Mouse (Mus musculus) midbrain, postnatal 0 days (tissue): ENCODE data around the gene Mllt11. TPM values are rescaled to one million over a fixed set of nuclear protein-coding genes. Genes with fewer than 3 reads are reported as not detected.

Experiments used
- ATAC-seq: fragments of 200-750 bp; cut with Nextera tagmentation; 2 replicates; pipeline ENCODE4 v1.8.0; 2017; ENCODE audit warnings: moderate number of reproducible peaks, mild to moderate bottlenecking, moderate TSS enrichment, moderate library complexity; ENCODE audit not compliant: low FRiP score
- DNase-seq: peaks from one replicate; pipeline ENCODE4 v3.0.0-alpha.2; 2015; ENCODE audit warnings: low spot score
- H3K27ac ChIP-seq: fragments of 300-500 bp; sonication (generic); 2 replicates; pipeline ENCODE4 v1.5.1; 2014; ENCODE audit warnings: low read depth, mild to moderate bottlenecking, low read length, mixed read lengths
- H3K27me3 ChIP-seq: fragments of 300-500 bp; sonication (generic); 2 replicates; pipeline ENCODE4 v1.6.1; 2014; ENCODE audit warnings: low read length, control low read depth, mixed read lengths; ENCODE audit not compliant: insufficient read depth
- H3K36me3 ChIP-seq: fragments of 300-500 bp; sonication (generic); 2 replicates; pipeline ENCODE4 v1.6.1; 2014; ENCODE audit warnings: low read length, control low read depth, mixed read lengths; ENCODE audit not compliant: insufficient read depth
- H3K4me1 ChIP-seq: fragments of 300-500 bp; sonication (generic); 2 replicates; pipeline ENCODE4 v1.6.1; 2014; ENCODE audit warnings: mild to moderate bottlenecking, control low read depth, antibody characterized with exemption, low read length, mixed read lengths; ENCODE audit not compliant: insufficient read depth
- H3K4me2 ChIP-seq: fragments of 300-500 bp; sonication (generic); 2 replicates; pipeline ENCODE4 v1.6.1; 2014; ENCODE audit warnings: low read depth, mild to moderate bottlenecking, low read length, mixed read lengths; ENCODE audit not compliant: poor library complexity, severe bottlenecking
- H3K4me3 ChIP-seq: fragments of 300-500 bp; sonication (generic); 2 replicates; pipeline ENCODE4 v1.5.1; 2014; ENCODE audit warnings: low read depth, mild to moderate bottlenecking, low read length, moderate library complexity
- H3K9ac ChIP-seq: fragments of 300-500 bp; sonication (generic); replicated peaks from 2 replicates; pipeline ENCODE4 v1.6.1; 2014; ENCODE audit warnings: mild to moderate bottlenecking, low read length, moderate library complexity, mixed read lengths; ENCODE audit not compliant: poor library complexity, severe bottlenecking
- H3K9me3 ChIP-seq: fragments of 300-500 bp; sonication (generic); 2 replicates; pipeline ENCODE4 v1.6.1; 2016; ENCODE audit warnings: low read length, control low read depth
- CTCF ChIP-seq: IDR thresholded peaks from 2 replicates; pipeline ENCODE4 v1.5.1; 2016; ENCODE audit warnings: antibody characterized with exemption, mild to moderate bottlenecking
- WGBS: fragments of 180-500 bp; shearing (Covaris S2); extraction: QIAGEN DNeasy Blood & Tissue Kit; methylation state at CpG from one replicate; pipeline ENCODE4 v1.1.7; 2014; 5-methylcytosine and 5-hydroxymethylcytosine counted together
- polyA plus RNA-seq: library from polyadenylated mRNA; unstranded; fragments of >200 nt; fragmentation: Nextera tagmentation; extraction: Ambion mirVana; gene quantifications from 2 replicates; pipeline ENCODE4 v1.2.1, GENCODE M21; 2015
- total RNA-seq: library from RNA; depleted of rRNA; stranded (reverse); fragments of >200 nt; gene quantifications from 2 replicates; pipeline ENCODE4 v1.2.3, GENCODE M21; 2014

Gene Mllt11
- total and polyA plus RNA-seq, 2 experiments from 2014 or later = 367 to 738 TPM

- peak overlapping the region; percentile 31; the same call in 1 of the 2 replicates for H3K4me2 ChIP-seq
- H3K9me3 ChIP-seq = no peaks in the 10 kb centered on the region
- ATAC-seq (no peak), DNase-seq (peak; percentile 46)
- 23% methylated on average over 6 of the region's 6 CpGs for WGBS
- H3K27me3 ChIP-seq = no peaks in the 10 kb centered on the region
- no peak overlapping the region for H3K27ac ChIP-seq
- peak overlapping the region; percentile 9 for H3K4me3 ChIP-seq
- no peak for TF ChIP-seq CTCF
- peaks cover 14% of the 10 kb centered on the region; the same call in 1 of the 2 replicates for H3K4me1 ChIP-seq
- H3K36me3 ChIP-seq = peaks cover 22% of the 10 kb centered on the region; the same call in 1 of the 2 replicates
- no peak overlapping the region for H3K9ac ChIP-seq
These were observed 7.7 kb downstream of the Mllt11 start for GRCm38 (mm10) chr3:95224295-95224694.

- no peaks in the 10 kb centered on the region for H3K27me3 ChIP-seq
- H3K4me3 ChIP-seq = no peak overlapping the region
- peaks cover 23% of the 10 kb centered on the region; the same call in 1 of the 2 replicates for H3K36me3 ChIP-seq
- TF ChIP-seq CTCF = no peak
- no peak for ATAC-seq
- DNase-seq = no peak
- no peaks in the 10 kb centered on the region for H3K9me3 ChIP-seq
- H3K27ac ChIP-seq = no peak overlapping the region
- 97% methylated on average over 2 of the region's 2 CpGs for WGBS
- H3K4me2 ChIP-seq = no peak overlapping the region
- no peak overlapping the region for H3K9ac ChIP-seq
- peaks cover 14% of the 10 kb centered on the region; the same call in 1 of the 2 replicates for H3K4me1 ChIP-seq
These were observed 8.9 kb downstream of the Mllt11 start for GRCm38 (mm10) chr3:95223041-95223440.

- Histone ChIP-seq H3K36me3 (peaks cover 29% of the 10 kb centered on the region; the same call in 1 of the 2 replicates), H3K4me3 (no peak overlapping the region; the same call in 1 of the 2 replicates), H3K27ac (no peak overlapping the region), H3K4me1 (no peaks in the 10 kb centered on the region), H3K9ac (no peak overlapping the region), H3K9me3 (no peaks in the 10 kb centered on the region), H3K4me2 (peak overlapping the region; percentile 67; the same call in 1 of the 2 replicates), H3K27me3 (no peaks in the 10 kb centered on the region)
- DNase-seq = no peak
- TF ChIP-seq CTCF = peak; percentile 3; the same call in 1 of the 2 replicates
- WGBS = 83% methylated on average over 6 of the region's 6 CpGs
- no peak for ATAC-seq
These were observed 13.4 kb downstream of the Mllt11 start for GRCm38 (mm10) chr3:95218466-95219137.

GRCm38 (mm10) chr3:95217255-95218134, 14.5 kb downstream of the Mllt11 start, which contains the start of gene Gabpb2:
Gene Gabpb2 (minus strand): TSS chr3:95217916.
- peak; percentile 91 for ATAC-seq
- peak within 1 kb of the TSS; percentile 67 for H3K4me2 ChIP-seq

GRCm38 (mm10) chr3:95216655-95217254, 15.2 kb downstream of the Mllt11 start:
- peaks cover 19% of the 10 kb centered on the region; the same call in 1 of the 2 replicates for H3K36me3 ChIP-seq
- DNase-seq (no peak), ATAC-seq (no peak; the same call in 1 of the 2 replicates)
- H3K4me3 ChIP-seq = peak overlapping the region; percentile 63
- H3K4me2 ChIP-seq = peak overlapping the region; percentile 67
- H3K4me1 ChIP-seq = no peaks in the 10 kb centered on the region
- WGBS = 20% methylated on average over 4 of the region's 4 CpGs
- H3K27ac ChIP-seq = peak overlapping the region; percentile 96
- no peaks in the 10 kb centered on the region for H3K9me3 ChIP-seq
- no peaks in the 10 kb centered on the region for H3K27me3 ChIP-seq
- peak overlapping the region; percentile 87; the same call in 1 of the 2 replicates for H3K9ac ChIP-seq
- no peak for TF ChIP-seq CTCF

More at GRCm38 (mm10) chr3:95217255-95218134, 14.5 kb downstream of the Mllt11 start, which contains the start of gene Gabpb2:
- Histone ChIP-seq H3K27me3 (no peaks in the 10 kb centered on the region), H3K4me3 (peak within 1 kb of the TSS; percentile 63), H3K36me3 (peaks cover 21% of the 10 kb centered on the region; the same call in 1 of the 2 replicates), H3K9ac (peak within 1 kb of the TSS; percentile 87), H3K27ac (peak within 1 kb of the TSS; percentile 96), H3K9me3 (no peaks in the 10 kb centered on the region), H3K4me1 (no peaks in the 10 kb centered on the region)
- peak; percentile 93 for DNase-seq
- peak; percentile 82 for TF ChIP-seq CTCF
- WGBS = under 1% methylated on average over 52 of the region's 56 CpGs
